Comparison of ENCODE assay signal across 12 mouse cellular contexts in genomic region chr19:10039615-10040014, GRCm38 (mm10). TPM values are rescaled to one million over a fixed set of nuclear protein-coding genes. Genes with fewer than 3 reads are reported as not detected.
DNase-seq lines count a peak whose midpoint lies in the region; ATAC-seq and TF ChIP-seq lines count a peak whose summit lies in the region.
"Had no signal": no experiment of that assay in that cellular context is flagged by ENCODE, and none has a peak within 500 bp of the region (broad histone marks: within the 10 kb centered on the region; RNA-seq: fewer than 3 reads in every experiment).

No protein-coding gene starts in this region.

- intact Hi-C loops in heart, postnatal 25 days (cut with DNase I): loop anchor here (5.0 to 10.0 kb wide), 2 partner anchors 63 to 155 kb away; partner anchors contain the start of gene Fads2
- intact Hi-C loops in left cerebral cortex, postnatal 25 days (cut with DNase I): loop anchor here (2.0 to 5.0 kb wide), 2 partner anchors 59 to 143 kb away; partner anchors contain the start of gene Fads1

- no peaks in the 10 kb centered on the region for H3K27me3 ChIP-seq in heart, embryonic 13.5 days (replicated peaks)
- no peaks in the 10 kb centered on the region for H3K27me3 ChIP-seq in midbrain, postnatal 0 days (ENCODE audit: insufficient read depth, low read length)
- no peaks in the 10 kb centered on the region for H3K27me3 ChIP-seq in midbrain, embryonic 16.5 days (ENCODE audit: control insufficient read depth, insufficient read depth, low read depth, low read length)
- H3K27me3 ChIP-seq in myocyte (ENCODE audit: control insufficient read depth, insufficient read depth, insufficient read length): no peaks in the 10 kb centered on the region
- H3K27me3 ChIP-seq: Patski had no signal

- TF ChIP-seq POLR2A in myocyte (IDR thresholded peaks at IDR 0.05; ENCODE audit: insufficient read length, low read depth): no peak

- TF ChIP-seq CTCF in midbrain, postnatal 0 days (IDR thresholded peaks at IDR 0.05): peak; percentile 56

- H3K4me1 ChIP-seq in heart, embryonic 13.5 days: peaks cover 78% of the 10 kb centered on the region
- peaks cover 6% of the 10 kb centered on the region for H3K4me1 ChIP-seq in midbrain, postnatal 0 days (ENCODE audit: insufficient read depth, low read length)
- H3K4me1 ChIP-seq in midbrain, embryonic 16.5 days (ENCODE audit: control insufficient read depth, insufficient read depth, low read length): peaks cover 16% of the 10 kb centered on the region

- H3K79me2 ChIP-seq in myocyte (ENCODE audit: control insufficient read depth, insufficient read depth): peaks cover 21% of the 10 kb centered on the region

- no peak overlapping the region for H3K4me3 ChIP-seq in heart, embryonic 13.5 days
- H3K4me3 ChIP-seq in midbrain, postnatal 0 days (ENCODE audit: low read depth, low read length): no peak overlapping the region
- no peak overlapping the region for H3K4me3 ChIP-seq in midbrain, embryonic 16.5 days (ENCODE audit: low read depth, low read length)
- H3K4me3 ChIP-seq in myocyte: no peak overlapping the region
- H3K4me3 ChIP-seq: hindbrain, embryonic 13.5 days had no signal

- DNase-seq in heart, postnatal 25 days (ENCODE audit: low spot score): no peak
- DNase-seq in midbrain, postnatal 0 days (ENCODE audit: low spot score): no peak
- DNase-seq in cerebellum, postnatal 25 days: peak; percentile 24 to 55
- DNase-seq in left cerebral cortex, postnatal 25 days (ENCODE audit: low spot score in 2 of 2): no peak

- ATAC-seq in heart, embryonic 13.5 days (ENCODE audit: extremely low read depth, insufficient number of reproducible peaks, low FRiP score, low TSS enrichment): no peak
- ATAC-seq in midbrain, postnatal 0 days (ENCODE audit: low FRiP score): no peak
- ATAC-seq in midbrain, embryonic 16.5 days: no peak
- no peak for ATAC-seq in erythroid progenitor cell, adult 5-6 weeks (replicated peaks; ENCODE audit: low FRiP score, poor library complexity, severe bottlenecking)
- ATAC-seq: forebrain, embryonic 14.5 days had no signal

- peak overlapping the region; percentile 92 for H3K27ac ChIP-seq in heart, embryonic 13.5 days (replicated peaks)
- no peak overlapping the region for H3K27ac ChIP-seq in midbrain, postnatal 0 days (ENCODE audit: low read depth, low read length)
- H3K27ac ChIP-seq in midbrain, embryonic 16.5 days (ENCODE audit: low read length): no peak overlapping the region
- H3K27ac ChIP-seq: hindbrain, embryonic 13.5 days had no signal

- H3K4me2 ChIP-seq in heart, embryonic 13.5 days: peak overlapping the region; percentile 40; the same call in 1 of the 2 replicates
- no peak overlapping the region for H3K4me2 ChIP-seq in midbrain, postnatal 0 days (ENCODE audit: low read depth, low read length, poor library complexity, severe bottlenecking)
- H3K4me2 ChIP-seq in midbrain, embryonic 16.5 days (ENCODE audit: low read length): no peak overlapping the region
- H3K4me2 ChIP-seq in myocyte (ENCODE audit: low read depth): peak overlapping the region; percentile 56
- H3K4me2 ChIP-seq: hindbrain, embryonic 13.5 days; midbrain, embryonic 11.5 days had no signal

- WGBS in heart, embryonic 13.5 days: 80% methylated on average over 2 of the region's 2 CpGs
- WGBS in midbrain, postnatal 0 days: 90% methylated on average over 2 of the region's 2 CpGs
- 86% methylated on average over 2 of the region's 2 CpGs for WGBS in midbrain, embryonic 16.5 days

- no peak overlapping the region for H3K9ac ChIP-seq in heart, embryonic 13.5 days
- H3K9ac ChIP-seq in midbrain, postnatal 0 days (replicated peaks; ENCODE audit: low read length, poor library complexity, severe bottlenecking): no peak overlapping the region
- H3K9ac ChIP-seq in midbrain, embryonic 16.5 days (ENCODE audit: low read depth, low read length): no peak overlapping the region
- H3K9ac ChIP-seq: hindbrain, embryonic 13.5 days had no signal

- H3ac ChIP-seq in myocyte (ENCODE audit: control insufficient read depth, insufficient read length): no peak overlapping the region

- peaks cover 24% of the 10 kb centered on the region for H3K36me3 ChIP-seq in heart, embryonic 13.5 days
- no peaks in the 10 kb centered on the region for H3K36me3 ChIP-seq in midbrain, postnatal 0 days (ENCODE audit: insufficient read depth, low read length)
- H3K36me3 ChIP-seq in midbrain, embryonic 16.5 days (ENCODE audit: control insufficient read depth, insufficient read depth, low read length): no peaks in the 10 kb centered on the region
- H3K36me3 ChIP-seq in myocyte (ENCODE audit: control insufficient read depth, insufficient read depth): peaks cover 8% of the 10 kb centered on the region
- H3K36me3 ChIP-seq: hindbrain, embryonic 13.5 days had no signal

- H3K9me3 ChIP-seq in heart, embryonic 13.5 days: no peaks in the 10 kb centered on the region
- no peaks in the 10 kb centered on the region for H3K9me3 ChIP-seq in midbrain, postnatal 0 days (ENCODE audit: low read length)
- H3K9me3 ChIP-seq in midbrain, embryonic 16.5 days (replicated peaks; ENCODE audit: control insufficient read depth, low read length, poor library complexity, severe bottlenecking): no peaks in the 10 kb centered on the region
- H3K9me3 ChIP-seq: hindbrain, embryonic 13.5 days had no signal

TF ChIP-seq in myocyte, 11 proteins besides CTCF, POLR2A, EP300 and RAD21:
- TF ChIP-seq E2F4 (IDR thresholded peaks at IDR 0.05; ENCODE audit: insufficient read depth): no peak
- no peak for TF ChIP-seq TCF12 (IDR thresholded peaks at IDR 0.05; ENCODE audit: insufficient read depth, poor library complexity, severe bottlenecking)
- no peak for TF ChIP-seq USF1 (IDR thresholded peaks at IDR 0.05; ENCODE audit: low read depth)
- no peak for TF ChIP-seq MAX (IDR thresholded peaks at IDR 0.05; ENCODE audit: low read depth)
- no peak for TF ChIP-seq MYOG (IDR thresholded peaks at IDR 0.05; ENCODE audit: control insufficient read depth in 1 of 3, insufficient read depth in 1 of 3, insufficient read length in 2 of 3, low read depth in 2 of 3)
- no peak for TF ChIP-seq SRF (IDR thresholded peaks at IDR 0.05; ENCODE audit: control insufficient read depth, insufficient read length, low read depth)
- no peak for TF ChIP-seq MYOD1 (IDR thresholded peaks at IDR 0.05; ENCODE audit: control insufficient read depth in 1 of 3, insufficient read length in 2 of 3, low read depth in 2 of 3)

RNA-seq across cellular contexts. Expression of gene Fads3, which starts 1.8 kb away (rescaled TPM):
- polyA plus RNA-seq in heart, embryonic 13.5 days (2015; fragmentation: Nextera tagmentation; extraction: Ambion mirVana): 39.4 and 41.9 TPM in 2 replicates
- total RNA-seq in heart, postnatal 25 days (2021): 10 to 100 TPM; 35.9 to 36.0 TPM
- total RNA-seq in midbrain, postnatal 0 days (2014; rRNA removed): 74.6 and 92.8 TPM in 2 replicates
- polyA plus RNA-seq in midbrain, postnatal 0 days (2015; fragmentation: Nextera tagmentation; extraction: Ambion mirVana): 38.8 and 39.2 TPM in 2 replicates
- 31.6 and 38.2 TPM in 2 replicates for polyA plus RNA-seq in midbrain, embryonic 16.5 days (2015; fragmentation: Nextera tagmentation; extraction: Ambion mirVana)
- polyA plus RNA-seq in myocyte (2012; fragmentation: generic; extraction: Trizol): 557 TPM
- 15.5 and 16.3 TPM in 2 replicates for total RNA-seq in erythroid progenitor cell, adult 5-6 weeks (2015; ENCODE audit: low replicate concordance)
- 9.4 and 12.6 TPM in 2 replicates for total RNA-seq in erythroid progenitor cell, adult 5-6 weeks (2017; ENCODE audit: low replicate concordance)
- total RNA-seq in left cerebral cortex, postnatal 25 days (2021): 10 to 100 TPM; 31.1 to 31.5 TPM

RNA-seq across cellular contexts. Expression of gene Rab3il1, which starts 38.1 kb away (rescaled TPM):
- polyA plus RNA-seq in heart, embryonic 13.5 days (2015; fragmentation: Nextera tagmentation; extraction: Ambion mirVana): 32.5 and 36.7 TPM in 2 replicates
- 1 to 10 TPM; 8.9 to 9.3 TPM for total RNA-seq in heart, postnatal 25 days (2021)
- total RNA-seq in midbrain, postnatal 0 days (2014; rRNA removed): 20.6 and 23.3 TPM in 2 replicates
- polyA plus RNA-seq in midbrain, postnatal 0 days (2015; fragmentation: Nextera tagmentation; extraction: Ambion mirVana): 21.7 and 23.5 TPM in 2 replicates
- polyA plus RNA-seq in midbrain, embryonic 16.5 days (2015; fragmentation: Nextera tagmentation; extraction: Ambion mirVana): 21.4 and 21.8 TPM in 2 replicates
- polyA plus RNA-seq in myocyte (2012; fragmentation: generic; extraction: Trizol): 15.2 TPM
- total RNA-seq in erythroid progenitor cell, adult 5-6 weeks (2015; ENCODE audit: low replicate concordance): 252 and 262 TPM in 2 replicates
- 345 and 413 TPM in 2 replicates for total RNA-seq in erythroid progenitor cell, adult 5-6 weeks (2017; ENCODE audit: low replicate concordance)
- 1 to 10 TPM; 9.4 to 9.5 TPM for total RNA-seq in left cerebral cortex, postnatal 25 days (2021)

RNA-seq across cellular contexts. Expression of gene Best1, which starts 38.2 kb away (rescaled TPM):
- 0.23 and 0.27 TPM in 2 replicates for polyA plus RNA-seq in heart, embryonic 13.5 days (2015; fragmentation: Nextera tagmentation; extraction: Ambion mirVana)
- under 1 TPM in 1 of 2 experiments, not detected in 1; 0.10 TPM for total RNA-seq in heart, postnatal 25 days (2021)
- 2.5 and 4.1 TPM in 2 replicates for total RNA-seq in midbrain, postnatal 0 days (2014; rRNA removed)
- polyA plus RNA-seq in midbrain, postnatal 0 days (2015; fragmentation: Nextera tagmentation; extraction: Ambion mirVana): 2.9 and 3.5 TPM in 2 replicates
- 2.9 TPM in 2 replicates for polyA plus RNA-seq in midbrain, embryonic 16.5 days (2015; fragmentation: Nextera tagmentation; extraction: Ambion mirVana)
- polyA plus RNA-seq in myocyte (2012; fragmentation: generic; extraction: Trizol): 6.6 TPM
- total RNA-seq in erythroid progenitor cell, adult 5-6 weeks (2015; ENCODE audit: low replicate concordance): not detected in 2 replicates
- not detected in 2 replicates for total RNA-seq in erythroid progenitor cell, adult 5-6 weeks (2017; ENCODE audit: low replicate concordance)
- under 1 TPM; 0.78 to 0.83 TPM for total RNA-seq in left cerebral cortex, postnatal 25 days (2021)
- polyA plus RNA-seq: Patski had no signal

RNA-seq across cellular contexts. Expression of gene Fth1, which starts 59.2 kb away (rescaled TPM):
- polyA plus RNA-seq in heart, embryonic 13.5 days (2015; fragmentation: Nextera tagmentation; extraction: Ambion mirVana): 2,189 and 2,554 TPM in 2 replicates
- total RNA-seq in heart, postnatal 25 days (2021): 1,000 to 10,000 TPM; 2,502 to 2,556 TPM
- total RNA-seq in midbrain, postnatal 0 days (2014; rRNA removed): 337 and 436 TPM in 2 replicates
- polyA plus RNA-seq in midbrain, postnatal 0 days (2015; fragmentation: Nextera tagmentation; extraction: Ambion mirVana): 2,585 and 2,689 TPM in 2 replicates
- polyA plus RNA-seq in midbrain, embryonic 16.5 days (2015; fragmentation: Nextera tagmentation; extraction: Ambion mirVana): 1,587 and 1,694 TPM in 2 replicates
- polyA plus RNA-seq in myocyte (2012; fragmentation: generic; extraction: Trizol): 6,603 TPM
- 2,541 and 2,855 TPM in 2 replicates for total RNA-seq in erythroid progenitor cell, adult 5-6 weeks (2015; ENCODE audit: low replicate concordance)
- 1,910 and 2,502 TPM in 2 replicates for total RNA-seq in erythroid progenitor cell, adult 5-6 weeks (2017; ENCODE audit: low replicate concordance)
- 1,000 to 10,000 TPM; 2,053 to 2,068 TPM for total RNA-seq in left cerebral cortex, postnatal 25 days (2021)

Comparison
In these comparisons a context has a peak if more than half of its experiments do, and no peak if none do; other contexts are left out.
1. H3K4me2 ChIP-seq: peak in heart, embryonic 13.5 days (single experiment) and myocyte (single experiment); none in midbrain, postnatal 0 days (single experiment) and midbrain, embryonic 16.5 days (single experiment).
2. DNase-seq: peak in cerebellum, postnatal 25 days (2 of 2); none in heart, postnatal 25 days (single experiment), midbrain, postnatal 0 days (single experiment) and left cerebral cortex, postnatal 25 days (0 of 2).
3. RNA of gene Rab3il1, which starts 38.1 kb away (total RNA-seq): 252 to 413 TPM in erythroid progenitor cell, adult 5-6 weeks; 20.6 to 23.3 TPM in midbrain, postnatal 0 days, 9.4 to 9.5 TPM in left cerebral cortex, postnatal 25 days and 8.9 to 9.3 TPM in heart, postnatal 25 days; every median in the first group is over 10 times any median in the second.